30 mouse cellular contexts compared by ENCODE assay signal in genomic region chr3:41038297-41038916, GRCm38 (mm10). TPM values are rescaled to one million over a fixed set of nuclear protein-coding genes. Genes with fewer than 3 reads are reported as not detected.
A peak's percentile ranks its signal among the peaks of the same experiment; 100 is the strongest.
DNase-seq lines count a peak whose midpoint lies in the region; ATAC-seq and TF ChIP-seq lines count a peak whose summit lies in the region.
"Had no signal": no experiment of that assay in that cellular context is flagged by ENCODE, and none has a peak within 500 bp of the region (broad histone marks: within the 10 kb centered on the region; RNA-seq: fewer than 3 reads in every experiment).

No protein-coding gene starts in this region.

- ATAC-seq in granulocyte monocyte progenitor cell, adult 5-6 weeks (replicated peaks; ENCODE audit: poor library complexity, severe bottlenecking), result peak; percentile 64
- ATAC-seq in monocyte, adult 5-6 weeks (replicated peaks; ENCODE audit: insufficient number of reproducible peaks, low FRiP score, low TSS enrichment, poor library complexity, severe bottlenecking), result peak; percentile 35; the same call in 1 of the 2 replicates
- ATAC-seq in hindbrain, postnatal 0 days, result no peak
- ATAC-seq: CD4-positive, CD25-positive, alpha-beta regulatory T cell, adult 4 months; forebrain, embryonic 13.5 days; forebrain, embryonic 16.5 days; hindbrain, embryonic 16.5 days; inflammation-experienced regulatory T-cells, adult 6 months; intestine, embryonic 16.5 days; Patski had no signal

- no peaks in the 10 kb centered on the region for H3K36me3 ChIP-seq in ES-E14 (ENCODE audit: control insufficient read depth, insufficient read depth, low read length, poor library complexity, severe bottlenecking)
- H3K36me3 ChIP-seq in hindbrain, postnatal 0 days (ENCODE audit: insufficient read depth, low read length), result no peaks in the 10 kb centered on the region
- H3K36me3 ChIP-seq: embryonic facial prominence, embryonic 10.5 days; embryonic facial prominence, embryonic 13.5 days; forebrain, embryonic 10.5 days; hindbrain, embryonic 10.5 days; hindbrain, embryonic 13.5 days had no signal

- no peak for TF ChIP-seq CTCF in hindbrain, postnatal 0 days (IDR thresholded peaks at IDR 0.05; ENCODE audit: low read depth)

- intact Hi-C loops in gastrocnemius, postnatal 14 days (cut with DNase I; ENCODE audit: low total_unique reads), result no loop called here

- H3K9ac ChIP-seq in ES-E14 (ENCODE audit: insufficient read depth, low read depth, low read length, poor library complexity, severe bottlenecking), result no peak overlapping the region
- H3K9ac ChIP-seq in hindbrain, postnatal 0 days (replicated peaks; ENCODE audit: low read length), result no peak overlapping the region
- H3K9ac ChIP-seq: embryonic facial prominence, embryonic 13.5 days; forebrain, embryonic 13.5 days; hindbrain, embryonic 13.5 days had no signal

- in situ Hi-C loops in ES-E14 (cut with MboI; ENCODE audit: low sequenced_read_pairs in 2 of 2, unreplicated experiment in 2 of 2), result no loop called here

- H3K4me2 ChIP-seq in hindbrain, postnatal 0 days (ENCODE audit: low read depth, low read length), result no peak overlapping the region
- H3K4me2 ChIP-seq: embryonic facial prominence, embryonic 13.5 days; forebrain, embryonic 13.5 days; heart, embryonic 11.5 days; hindbrain, embryonic 13.5 days had no signal

- H3K27ac ChIP-seq in ES-E14 (ENCODE audit: insufficient read depth, low read depth, low read length, poor library complexity, severe bottlenecking), result no peak overlapping the region
- no peak overlapping the region for H3K27ac ChIP-seq in hindbrain, postnatal 0 days
- H3K27ac ChIP-seq: embryonic facial prominence, embryonic 10.5 days; embryonic facial prominence, embryonic 13.5 days; forebrain, embryonic 10.5 days; forebrain, embryonic 13.5 days; hindbrain, embryonic 10.5 days; hindbrain, embryonic 13.5 days had no signal

- no peak overlapping the region for H3K4me3 ChIP-seq in ES-E14 (ENCODE audit: insufficient read depth in 1 of 2, low read depth in 1 of 2, low read length in 2 of 2, poor library complexity in 1 of 2, severe bottlenecking in 1 of 2)
- no peak overlapping the region for H3K4me3 ChIP-seq in hindbrain, postnatal 0 days (ENCODE audit: low read length)
- H3K4me3 ChIP-seq: embryonic facial prominence, embryonic 10.5 days; embryonic facial prominence, embryonic 13.5 days; forebrain, embryonic 10.5 days; forebrain, embryonic 13.5 days; hindbrain, embryonic 10.5 days; hindbrain, embryonic 13.5 days had no signal

- H3K9me3 ChIP-seq in ES-E14 (ENCODE audit: control insufficient read depth, insufficient read depth, low read depth, low read length), result no peaks in the 10 kb centered on the region
- H3K9me3 ChIP-seq in hindbrain, postnatal 0 days (ENCODE audit: low read length), result no peaks in the 10 kb centered on the region
- H3K9me3 ChIP-seq: embryonic facial prominence, embryonic 10.5 days; embryonic facial prominence, embryonic 13.5 days; forebrain, embryonic 10.5 days; forebrain, embryonic 13.5 days; G1E; hindbrain, embryonic 10.5 days; hindbrain, embryonic 13.5 days had no signal

- peak; percentile 12 for DNase-seq in A20 (ENCODE audit: low read depth, low spot score)
- peak; percentile 7 for DNase-seq in ES-E14 (ENCODE audit: low read depth, low spot score)
- DNase-seq in gastrocnemius, adult 8-10 months (ENCODE audit: low spot score in 2 of 2), result no peak
- DNase-seq in gastrocnemius, postnatal 14 days, result no peak
- no peak for DNase-seq in hindbrain, postnatal 0 days (ENCODE audit: low spot score)
- DNase-seq: adrenal gland, adult 2 months; adrenal gland, postnatal 14 days; cerebellum, adult 11 months; cerebellum, adult 2 months; cerebellum, adult 9-11 months; cerebellum, postnatal 25 days; embryo, embryonic 11 days; gastrocnemius, postnatal 25 days; heart, postnatal 36 days had no signal

- 60% methylated on average over 5 of the region's 5 CpGs for whole genome bisulfite sequencing in hindbrain, postnatal 0 days

- no peaks in the 10 kb centered on the region for H3K27me3 ChIP-seq in hindbrain, postnatal 0 days (ENCODE audit: insufficient read depth, low read length)
- H3K27me3 ChIP-seq: embryonic facial prominence, embryonic 13.5 days; forebrain, embryonic 13.5 days; hindbrain, embryonic 13.5 days; Patski had no signal

- H3K4me1 ChIP-seq in ES-E14 (ENCODE audit: control insufficient read depth in 2 of 2, insufficient read depth in 2 of 2, low read length in 2 of 2, poor library complexity in 1 of 2), result 0 out of 4 replicates have a peak, but pooled peaks cover 0 to 2% of the 10 kb centered on the region in 2 experiments
- H3K4me1 ChIP-seq in hindbrain, postnatal 0 days (ENCODE audit: insufficient read depth, low read length), result no peaks in the 10 kb centered on the region
- H3K4me1 ChIP-seq: embryonic facial prominence, embryonic 10.5 days; embryonic facial prominence, embryonic 13.5 days; forebrain, embryonic 10.5 days; forebrain, embryonic 13.5 days; hindbrain, embryonic 10.5 days; hindbrain, embryonic 13.5 days had no signal

TF ChIP-seq in ES-E14, 5 proteins besides CTCF, POLR2A, EP300 and RAD21:
- TF ChIP-seq HCFC1 (IDR thresholded peaks at IDR 0.05; ENCODE audit: borderline replicate concordance, insufficient read depth, low read length) (no peak), CHD2 (IDR thresholded peaks at IDR 0.05; ENCODE audit: low read depth, low read length) (no peak)

RNA-seq across cellular contexts. Expression of gene Pgrmc2, which starts 44.4 kb away (rescaled TPM):
- total RNA-seq in ES-E14 (2012; rRNA removed), result 61.5 and 82.7 TPM in 2 replicates
- 31.5 and 31.6 TPM in 2 replicates for total RNA-seq in granulocyte monocyte progenitor cell, adult 5-6 weeks (2014; fragmentation: Nextera tagmentation)
- total RNA-seq in granulocyte monocyte progenitor cell, adult 5-6 weeks (2017), result 18.0 and 21.3 TPM in 2 replicates
- 7.5 to 16.1 TPM (median 11.4 TPM) in 3 replicates for total RNA-seq in monocyte, adult 5-6 weeks (2017)
- 10 to 100 TPM; 21.8 to 23.5 (median 22.6) TPM for total RNA-seq in gastrocnemius, adult 8-10 months (2022)
- total RNA-seq in gastrocnemius, postnatal 14 days (2021), result 10 to 100 TPM; 18.3 to 21.8 TPM
- 25.3 and 27.1 TPM in 2 replicates for total RNA-seq in hindbrain, postnatal 0 days (2014; rRNA removed)
- polyA plus RNA-seq in hindbrain, postnatal 0 days (2015; fragmentation: Nextera tagmentation; extraction: Ambion mirVana), result 27.2 and 28.7 TPM in 2 replicates

Comparison
In these comparisons a context has a peak if more than half of its experiments do, and no peak if none do; other contexts are left out.
1. DNase-seq: peak in A20 (single experiment) and ES-E14 (single experiment); none in gastrocnemius, adult 8-10 months (0 of 2), gastrocnemius, postnatal 14 days (single experiment) and hindbrain, postnatal 0 days (single experiment).